Mouse (Mus musculus) MEL (cell line): ENCODE data around the gene Scarb1. TPM values are rescaled to one million over a fixed set of nuclear protein-coding genes. Genes with fewer than 3 reads are reported as not detected.
A peak's percentile ranks its signal among the peaks of the same experiment; 100 is the strongest.

ENCODE experiments used
- DNase-seq: peaks from one replicate; pipeline ENCODE4 v3.0.0; 2011; ENCODE audit warnings: low read depth, low spot score
- H3K27ac ChIP-seq: 2 replicates; pipeline ENCODE4 v1.5.1; 2012; ENCODE audit warnings: low read depth, mild to moderate bottlenecking, control low read depth, low read length, moderate library complexity; ENCODE audit not compliant: control insufficient read depth
- H3K27me3 ChIP-seq, 2 experiments: fragments of 150-350 bp in 1 of 2; sonication (generic) in 1 of 2; 2 replicates each; pipeline ENCODE4 v1.6.1; 2012; ENCODE audit warnings: low read length in 2 of 2, mild to moderate bottlenecking in 2 of 2, improper control_type of control experiment in 1 of 2, moderate library complexity in 1 of 2; ENCODE audit not compliant: insufficient read depth in 2 of 2, control insufficient read depth in 1 of 2
- H3K36me3 ChIP-seq, 2 experiments: 2 replicates each; pipeline ENCODE4 v1.6.1; 2012 to 2014; ENCODE audit warnings: low read length in 2 of 2, improper control_type of control experiment in 1 of 2, inconsistent platforms in 1 of 2, mild to moderate bottlenecking in 1 of 2; ENCODE audit not compliant: insufficient read depth in 2 of 2, control insufficient read depth in 1 of 2
- H3K4me1 ChIP-seq, 2 experiments: fragments of 150-350 bp in 1 of 2; sonication (generic) in 1 of 2; 2 replicates each; pipeline ENCODE4 v1.6.1; 2012; ENCODE audit warnings: low read length in 2 of 2, improper control_type of control experiment in 1 of 2, mild to moderate bottlenecking in 1 of 2; ENCODE audit not compliant: insufficient read depth in 2 of 2, control insufficient read depth in 1 of 2
- H3K4me3 ChIP-seq, 2 experiments: fragments of 150-350 bp in 1 of 2; sonication (generic) in 1 of 2; 2 replicates each; pipeline ENCODE4 v1.5.1; 2012; ENCODE audit warnings: low read depth in 2 of 2, low read length in 2 of 2, mild to moderate bottlenecking in 2 of 2, moderate library complexity in 2 of 2, control low read depth in 1 of 2, improper control_type of control experiment in 1 of 2; ENCODE audit not compliant: control insufficient read depth in 1 of 2, insufficient read depth in 1 of 2
- H3K79me2 ChIP-seq: 2 replicates; pipeline ENCODE4 v1.6.1; 2012; ENCODE audit warnings: mild to moderate bottlenecking, low read length, moderate library complexity; ENCODE audit not compliant: control insufficient read depth, poor library complexity, insufficient read depth
- H3K9ac ChIP-seq: 2 replicates; pipeline ENCODE4 v1.6.1; 2012; ENCODE audit warnings: low read depth, mild to moderate bottlenecking, control low read depth, low read length, moderate library complexity; ENCODE audit not compliant: control insufficient read depth, poor library complexity, severe bottlenecking
- H3K9me3 ChIP-seq: fragments of 150-350 bp; sonication (generic); replicated peaks from 2 replicates; pipeline ENCODE4 v1.6.1; 2012; ENCODE audit warnings: mild to moderate bottlenecking, low read length, improper control_type of control experiment, moderate library complexity; ENCODE audit not compliant: insufficient read depth
- ELF1 ChIP-seq: IDR thresholded peaks from 2 replicates; pipeline ENCODE4 v1.6.1; 2014; ENCODE audit warnings: low read depth, mild to moderate bottlenecking, inconsistent platforms, low read length, improper control_type of control experiment, moderate library complexity
- EP300 ChIP-seq, 2 experiments: IDR thresholded peaks; 2 replicates each; pipeline ENCODE4 v1.6.1; 2011; ENCODE audit warnings: improper control_type of control experiment in 2 of 2, low read length in 2 of 2, low read depth in 1 of 2, mild to moderate bottlenecking in 1 of 2
- GABPA ChIP-seq: IDR thresholded peaks from 2 replicates; pipeline ENCODE4 v1.6.1; 2012; ENCODE audit warnings: low read depth, mild to moderate bottlenecking, inconsistent platforms, low read length, improper control_type of control experiment, moderate library complexity
- HCFC1 ChIP-seq: IDR thresholded peaks from 2 replicates; pipeline ENCODE4 v1.6.1; 2012; ENCODE audit warnings: low read depth, mild to moderate bottlenecking, inconsistent platforms, low read length, improper control_type of control experiment, moderate library complexity
- JUND ChIP-seq: IDR thresholded peaks from 2 replicates; pipeline ENCODE4 v1.6.1; 2011; ENCODE audit warnings: low read depth, mild to moderate bottlenecking, improper control_type of control experiment, low read length
- MAFK ChIP-seq: IDR thresholded peaks from 2 replicates; pipeline ENCODE4 v1.6.1; 2011; ENCODE audit warnings: low read depth, mild to moderate bottlenecking, low read length, improper control_type of control experiment, borderline replicate concordance
- MAX ChIP-seq: IDR thresholded peaks from 2 replicates; pipeline ENCODE4 v1.6.1; 2011; ENCODE audit warnings: low read length, improper control_type of control experiment
- MEF2A ChIP-seq: IDR thresholded peaks from 2 replicates; pipeline ENCODE4 v1.6.1; 2014; ENCODE audit warnings: low read depth, mild to moderate bottlenecking, inconsistent platforms, low read length, improper control_type of control experiment; ENCODE audit not compliant: poor library complexity, insufficient replicate concordance, severe bottlenecking; ENCODE audit errors: extremely low read depth
- MXI1 ChIP-seq: IDR thresholded peaks from 2 replicates; pipeline ENCODE4 v1.6.1; 2011; ENCODE audit warnings: mild to moderate bottlenecking, low read depth, low read length, improper control_type of control experiment
- MYC ChIP-seq: IDR thresholded peaks from 2 replicates; pipeline ENCODE4 v1.6.1; 2011; ENCODE audit warnings: low read depth, mild to moderate bottlenecking, low read length, improper control_type of control experiment, moderate library complexity
- NELFE ChIP-seq: IDR thresholded peaks from 2 replicates; pipeline ENCODE4 v1.6.1; 2011; ENCODE audit warnings: low read depth, low read length, improper control_type of control experiment
- POLR2A ChIP-seq, 2 experiments: IDR thresholded peaks; 2 replicates each; pipeline ENCODE4 v1.6.1; 2011 to 2012; ENCODE audit warnings: low read length in 2 of 2, mild to moderate bottlenecking in 2 of 2, control low read depth in 1 of 2, improper control_type of control experiment in 1 of 2, low read depth in 1 of 2, moderate library complexity in 1 of 2; ENCODE audit not compliant: control insufficient read depth in 1 of 2, insufficient read depth in 1 of 2, poor library complexity in 1 of 2
- POLR2AphosphoS2 ChIP-seq: IDR thresholded peaks from 2 replicates; pipeline ENCODE4 v1.6.1; 2011; ENCODE audit warnings: low read length, improper control_type of control experiment
- POLR2AphosphoS5 ChIP-seq: IDR thresholded peaks from 2 replicates; pipeline ENCODE4 v1.6.1; 2012; ENCODE audit warnings: low read depth, borderline replicate concordance, mild to moderate bottlenecking, inconsistent platforms, low read length, moderate library complexity, mixed read lengths
- RAD21 ChIP-seq: IDR thresholded peaks from 2 replicates; pipeline ENCODE4 v1.6.1; 2011; ENCODE audit warnings: mild to moderate bottlenecking, low read depth, low read length, improper control_type of control experiment
- SIN3A ChIP-seq: IDR thresholded peaks from 2 replicates; pipeline ENCODE4 v1.6.1; 2012; ENCODE audit warnings: low read length, improper control_type of control experiment, inconsistent platforms
- SMC3 ChIP-seq: IDR thresholded peaks from 2 replicates; pipeline ENCODE4 v1.6.1; 2011; ENCODE audit warnings: low read depth, low read length, improper control_type of control experiment
- USF1 ChIP-seq: IDR thresholded peaks from 2 replicates; pipeline ENCODE4 v1.6.1; 2014; ENCODE audit warnings: low read depth, mild to moderate bottlenecking, inconsistent platforms, low read length, improper control_type of control experiment, moderate library complexity
- USF2 ChIP-seq, 2 experiments: IDR thresholded peaks; 2 replicates each; pipeline ENCODE4 v1.6.1; 2011 to 2012; ENCODE audit warnings: improper control_type of control experiment in 2 of 2, low read length in 2 of 2, borderline replicate concordance in 1 of 2, inconsistent platforms in 1 of 2, low read depth in 1 of 2, mild to moderate bottlenecking in 1 of 2; ENCODE audit not compliant: insufficient read depth in 1 of 2
- ZC3H11A ChIP-seq: IDR thresholded peaks from 2 replicates; pipeline ENCODE4 v1.6.1; 2012; ENCODE audit warnings: low read depth, mild to moderate bottlenecking, inconsistent platforms, low read length, improper control_type of control experiment
- polyA plus RNA-seq, 2 experiments: library from polyadenylated mRNA; stranded (reverse) in 1 of 2; unstranded in 1 of 2; fragments of >175 nt in 1 of 2; fragments of >200 nt in 1 of 2; gene quantifications; 2 replicates each; pipeline versions ENCODE4 v1.2.1 to v1.2.4; 2012; ENCODE audit warnings: low replicate concordance in 2 of 2, low read depth in 1 of 2; ENCODE audit not compliant: insufficient read length in 2 of 2, insufficient read depth in 1 of 2, missing spikeins in 1 of 2
- total RNA-seq: library from RNA; depleted of rRNA; stranded (reverse); fragments of 300-350 nt; gene quantifications from 2 replicates; pipeline ENCODE4 v1.2.3, GENCODE M21; 2012

Gene Scarb1
- total and polyA plus RNA-seq, 3 experiments = 53.1 to 98.3 TPM; not detected in 1

DNA sequence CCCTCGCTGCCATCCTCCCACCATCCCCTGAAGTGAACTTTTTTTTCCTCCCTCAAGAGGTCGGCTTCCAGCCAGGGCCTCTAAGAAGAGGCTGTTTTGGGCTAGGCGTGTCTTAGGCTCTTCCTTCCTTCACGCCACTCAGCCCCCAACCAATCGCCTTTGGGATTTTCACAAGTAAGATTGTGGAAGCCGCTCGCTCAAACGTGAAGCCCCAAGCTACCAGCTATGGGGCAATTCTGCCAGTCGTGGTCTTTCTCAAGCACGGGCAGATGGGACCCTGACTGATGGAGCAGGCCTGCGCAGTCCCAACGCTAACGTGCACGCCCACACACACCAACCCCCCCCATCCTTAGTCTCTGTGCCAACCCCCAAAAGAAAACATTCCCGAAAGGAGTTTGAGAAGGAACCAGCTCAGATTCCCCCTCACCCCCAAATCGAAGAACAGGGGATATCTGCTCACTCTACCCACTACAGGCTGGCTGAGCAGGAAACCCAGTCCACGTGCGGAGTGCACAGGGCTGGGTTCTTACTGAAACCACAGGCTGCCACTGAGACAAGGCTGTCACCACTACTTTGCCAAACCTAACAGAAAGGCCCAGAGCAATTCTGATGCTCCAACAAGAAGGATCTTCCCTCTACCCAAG is 1.7 kb downstream of the Scarb1 start (continued):
- peak; percentile 39; the same call in 1 of the 2 replicates for TF ChIP-seq HCFC1
- no peak for TF ChIP-seq MAFK
- TF ChIP-seq SIN3A = peak; percentile 81
- no peak for TF ChIP-seq JUND
- TF ChIP-seq ZC3H11A = no peak
- TF ChIP-seq POLR2AphosphoS2 = peak; percentile 64
- TF ChIP-seq EP300 (IDR thresholded peaks at IDR 0.05; ENCODE audit: low read depth in 1 of 2, low read length in 2 of 2) = peak in 1 of 2 experiments; percentile 50; a peak in 2 of 4 replicates
- TF ChIP-seq ELF1 = 0 out of 2 replicates have a peak, but pooled peaks have one; percentile 46
- no peak for TF ChIP-seq SMC3
- peak; percentile 68 for TF ChIP-seq NELFE
- TF ChIP-seq MEF2A = no peak
- TF ChIP-seq USF1 = peak; percentile 31; the same call in 1 of the 2 replicates
- no peak for TF ChIP-seq GABPA
- TF ChIP-seq MXI1 = peak; percentile 98
- no peak for TF ChIP-seq POLR2AphosphoS5
- no peak for TF ChIP-seq RAD21
- TF ChIP-seq MYC = peak; percentile 75; the same call in 1 of the 2 replicates

DNA sequence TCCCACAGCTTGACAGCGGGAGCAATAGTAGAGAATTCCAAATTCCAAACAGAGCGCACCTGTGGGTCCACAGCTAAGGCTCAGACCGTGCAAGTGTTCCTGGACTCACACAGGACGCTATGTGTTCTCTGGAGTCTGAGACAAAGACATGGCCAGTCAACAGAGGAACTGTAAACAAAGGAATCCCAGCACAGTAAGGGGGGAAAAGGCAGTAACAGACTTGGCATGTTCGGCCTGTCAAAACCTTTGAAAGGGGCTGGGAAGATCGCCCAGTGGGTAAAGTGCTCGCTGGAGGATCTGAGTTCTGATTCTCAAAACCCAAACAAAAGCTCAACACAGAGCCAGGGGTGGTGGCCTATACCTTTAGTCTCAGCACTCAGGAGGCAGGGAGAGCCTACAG is 3.4 kb downstream of the Scarb1 start:
- Histone ChIP-seq H3K79me2 (peaks cover 62% of the 10 kb centered on the region), H3K4me1 (peaks cover 3 to 19% of the 10 kb centered on the region in 2 experiments), H3K4me3 (no peak overlapping the region), H3K9me3 (no peaks in the 10 kb centered on the region), H3K36me3 (peaks cover 3 to 9% of the 10 kb centered on the region in 2 experiments), H3K27me3 (no peaks in the 10 kb centered on the region), H3K27ac (no peak overlapping the region), H3K9ac (no peak overlapping the region)
- no peak for DNase-seq
- TF ChIP-seq HCFC1 (no peak), MAX (no peak), MXI1 (no peak), MAFK (no peak), MYC (no peak), USF1 (no peak), USF2 (IDR thresholded peaks at IDR 0.05; ENCODE audit: borderline replicate concordance in 1 of 2, insufficient read depth in 1 of 2, low read depth in 1 of 2, low read length in 2 of 2) (no peak), POLR2A (IDR thresholded peaks at IDR 0.05; ENCODE audit: control insufficient read depth in 1 of 2, insufficient read depth in 1 of 2, low read depth in 1 of 2, low read length in 2 of 2, poor library complexity in 1 of 2) (no peak)
